Mouse (Mus musculus) cortical plate, adult 2 months (tissue): Measurements from ENCODE around the gene Stat5b.

Experiments
- CTCF ChIP-seq: fragments of 200-500 bp; IDR thresholded peaks from 2 replicates; pipeline ENCODE4 v1.5.1; 2011; ENCODE audit warnings: mild to moderate bottlenecking, control low read depth, low read length; ENCODE audit not compliant: insufficient read depth; ENCODE audit errors: extremely low read depth
- POLR2A ChIP-seq: fragments of 200-500 bp; IDR thresholded peaks from 2 replicates; pipeline ENCODE4 v1.6.1; 2011; ENCODE audit warnings: mild to moderate bottlenecking, low read length, control low read depth; ENCODE audit not compliant: insufficient read depth; ENCODE audit errors: extremely low read depth

- TF ChIP-seq CTCF (no peak), POLR2A (no peak)
These were observed 4.7 kb downstream of the Stat5b start for GRCm38 (mm10) chr11:100845793-100846192.
